Mouse (Mus musculus): ENCODE results near the gene Zfp454.

GRCm38 (mm10) chr11:50841023-50841735 lies 46.3 kb downstream of the Zfp454 start, which contains the start of gene Zfp879:
- no peak for TF ChIP-seq CTCF (IDR thresholded peaks at IDR 0.05)
- no peak for TF ChIP-seq EP300 (IDR thresholded peaks at IDR 0.05)
